Mouse (Mus musculus): Measurements from ENCODE around the gene Btbd9. TPM values are rescaled to one million over a fixed set of nuclear protein-coding genes. Genes with fewer than 3 reads are reported as not detected.

Gene Btbd9
- polyA plus RNA-seq, 1 experiment: 32.7 TPM

GRCm38 (mm10) chr17:30262440-30262839, 313.8 kb downstream of the Btbd9 start:
- H3K4me3 ChIP-seq (replicated peaks; ENCODE audit: insufficient read depth, low read depth, low read length): no peak overlapping the region
- DNase-seq: no peak
- TF ChIP-seq POLR2A (IDR thresholded peaks at IDR 0.05; ENCODE audit: borderline replicate concordance, insufficient read depth, low read length) (no peak), CTCF (IDR thresholded peaks at IDR 0.05; ENCODE audit: borderline replicate concordance, insufficient read depth, low read depth, low read length) (no peak)
- no peak overlapping the region for H3K27ac ChIP-seq (ENCODE audit: insufficient read depth, low read length)
- 98% methylated on average over 4 of the region's 4 CpGs for WGBS
- peaks cover 10% of the 10 kb centered on the region for H3K4me1 ChIP-seq (ENCODE audit: control insufficient read depth, insufficient read depth, low read length)
- H3K27me3 ChIP-seq (ENCODE audit: control insufficient read depth, insufficient read depth, low read length): no peaks in the 10 kb centered on the region

DNA sequence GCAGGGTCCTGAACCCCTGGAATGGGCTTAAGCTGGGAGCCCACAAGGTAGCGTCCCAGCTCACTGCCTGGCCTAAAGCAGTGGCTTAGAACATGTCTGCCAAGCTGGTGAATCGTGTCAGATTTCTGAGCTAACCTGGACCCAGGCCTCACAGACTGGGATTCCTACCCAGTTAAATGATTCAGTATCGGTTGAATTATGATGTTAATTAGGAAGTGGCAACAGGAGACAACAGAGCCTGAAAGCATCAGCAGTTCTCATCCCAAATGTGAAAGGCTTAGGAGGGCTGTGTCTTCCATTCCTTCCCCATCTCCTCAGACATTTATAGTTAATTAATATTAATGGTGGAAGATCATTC, 314.3 kb downstream of the Btbd9 start:
- DNase-seq: no peak
- H3K27ac ChIP-seq (ENCODE audit: insufficient read depth, low read length): no peak overlapping the region
- TF ChIP-seq POLR2A (IDR thresholded peaks at IDR 0.05; ENCODE audit: borderline replicate concordance, insufficient read depth, low read length): no peak
- no peak for TF ChIP-seq CTCF (IDR thresholded peaks at IDR 0.05; ENCODE audit: borderline replicate concordance, insufficient read depth, low read depth, low read length)

GRCm38 (mm10) chr17:30261307-30261982, 314.8 kb downstream of the Btbd9 start:
- no peaks in the 10 kb centered on the region for H3K27me3 ChIP-seq (ENCODE audit: control insufficient read depth, insufficient read depth, low read length)
- 64% methylated on average over 10 of the region's 10 CpGs for WGBS
- no peak for DNase-seq
- no peak overlapping the region for H3K27ac ChIP-seq (ENCODE audit: insufficient read depth, low read length)
- TF ChIP-seq CTCF (IDR thresholded peaks at IDR 0.05; ENCODE audit: borderline replicate concordance, insufficient read depth, low read depth, low read length) (no peak), POLR2A (IDR thresholded peaks at IDR 0.05; ENCODE audit: borderline replicate concordance, insufficient read depth, low read length) (no peak)
- H3K4me1 ChIP-seq (ENCODE audit: control insufficient read depth, insufficient read depth, low read length): peaks cover 10% of the 10 kb centered on the region
- H3K4me3 ChIP-seq (replicated peaks; ENCODE audit: insufficient read depth, low read depth, low read length): no peak overlapping the region

More for the DNA sequence above, 314.3 kb downstream of the Btbd9 start:
- Histone ChIP-seq H3K4me3 (replicated peaks; ENCODE audit: insufficient read depth, low read depth, low read length) (no peak overlapping the region), H3K27me3 (ENCODE audit: control insufficient read depth, insufficient read depth, low read length) (no peaks in the 10 kb centered on the region), H3K4me1 (ENCODE audit: control insufficient read depth, insufficient read depth, low read length) (peaks cover 10% of the 10 kb centered on the region)
- 75% methylated on average over 3 of the region's 3 CpGs for WGBS

DNA sequence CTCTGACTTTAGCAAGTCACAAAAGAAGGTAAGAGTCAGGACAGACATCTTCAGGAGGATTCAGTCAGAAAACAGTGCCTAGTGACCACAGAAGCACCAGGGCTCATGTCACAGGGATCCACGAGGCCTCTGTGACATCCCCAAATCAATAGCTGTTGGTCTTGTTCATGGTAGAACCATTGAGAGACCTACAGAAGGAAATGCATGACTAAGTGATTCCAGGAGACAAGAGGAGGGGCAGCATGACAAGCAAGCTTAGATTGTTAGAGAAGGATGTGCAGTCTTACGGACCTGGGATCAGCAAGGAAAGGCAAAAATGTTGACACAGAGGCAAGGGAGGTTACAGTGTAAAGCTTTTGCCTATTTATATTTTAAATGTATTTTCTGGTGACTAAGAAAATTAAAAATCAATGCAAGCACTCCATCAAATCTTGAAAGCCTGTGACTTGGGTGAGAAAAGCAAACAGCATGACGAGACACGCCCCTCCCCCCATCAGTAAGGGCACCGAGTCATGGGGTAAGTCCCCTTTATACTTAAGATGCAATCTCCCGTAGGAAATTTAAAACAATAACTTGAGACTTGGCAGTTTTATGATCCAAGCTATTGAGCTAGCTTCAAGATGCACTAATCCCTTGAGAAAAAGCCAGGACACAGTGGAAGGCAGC, 315.5 kb downstream of the Btbd9 start:
- Histone ChIP-seq H3K27me3 (ENCODE audit: control insufficient read depth, insufficient read depth, low read length) (no peaks in the 10 kb centered on the region), H3K4me3 (replicated peaks; ENCODE audit: insufficient read depth, low read depth, low read length) (no peak overlapping the region), H3K4me1 (ENCODE audit: control insufficient read depth, insufficient read depth, low read length) (peaks cover 10% of the 10 kb centered on the region), H3K27ac (ENCODE audit: insufficient read depth, low read length) (no peak overlapping the region)
- no peak for TF ChIP-seq POLR2A (IDR thresholded peaks at IDR 0.05; ENCODE audit: borderline replicate concordance, insufficient read depth, low read length)
- DNase-seq: no peak
- WGBS: 88% methylated on average over 6 of the region's 6 CpGs

DNA sequence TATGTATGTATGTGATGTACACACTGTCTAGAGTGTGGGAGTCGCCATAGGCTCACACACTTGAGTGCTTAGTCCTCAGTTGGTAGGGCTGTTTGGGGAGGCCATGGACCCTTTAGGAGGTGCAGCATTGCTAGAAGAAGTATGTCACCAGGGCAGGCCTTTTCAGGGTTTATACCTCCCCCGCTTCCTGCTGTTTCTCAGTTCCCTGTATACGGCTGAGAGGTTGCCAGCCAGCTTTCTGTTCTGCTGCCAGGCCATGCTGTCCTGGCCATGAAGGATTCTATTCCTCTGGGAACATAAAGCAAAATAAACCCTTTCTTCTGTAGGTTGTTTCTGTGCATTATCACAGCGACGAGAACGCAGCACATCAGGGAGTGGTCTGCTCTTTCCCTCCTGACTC, 316.4 kb downstream of the Btbd9 start:
- H3K4me3 ChIP-seq (replicated peaks; ENCODE audit: insufficient read depth, low read depth, low read length): no peak overlapping the region
- no peak for DNase-seq
- no peak overlapping the region for H3K27ac ChIP-seq (ENCODE audit: insufficient read depth, low read length)
- WGBS: 78% methylated on average over 6 of the region's 6 CpGs
- TF ChIP-seq CTCF (IDR thresholded peaks at IDR 0.05; ENCODE audit: borderline replicate concordance, insufficient read depth, low read depth, low read length) (no peak), POLR2A (IDR thresholded peaks at IDR 0.05; ENCODE audit: borderline replicate concordance, insufficient read depth, low read length) (no peak)
- H3K4me1 ChIP-seq (ENCODE audit: control insufficient read depth, insufficient read depth, low read length): peaks cover 10% of the 10 kb centered on the region
- no peaks in the 10 kb centered on the region for H3K27me3 ChIP-seq (ENCODE audit: control insufficient read depth, insufficient read depth, low read length)

DNA sequence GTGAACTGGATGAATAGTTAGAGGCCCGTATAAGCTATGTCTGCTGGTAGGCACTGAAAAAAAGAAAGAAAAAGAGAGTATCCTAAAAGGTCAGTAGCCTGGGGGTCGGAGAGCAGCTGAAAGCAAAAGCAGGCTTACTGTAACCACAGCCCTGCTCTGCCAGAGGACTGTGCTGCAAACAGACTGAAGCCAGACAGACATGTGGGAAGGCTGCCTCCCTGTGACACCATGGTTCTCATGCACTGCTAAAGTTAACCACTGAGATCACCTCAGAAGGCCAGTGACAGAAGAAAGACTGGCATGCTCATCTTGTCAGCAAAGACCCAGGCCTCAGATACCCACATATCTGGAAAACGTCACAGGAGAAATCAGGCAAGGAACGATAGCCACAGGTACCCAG, 317.8 kb downstream of the Btbd9 start:
- peaks cover 10% of the 10 kb centered on the region for H3K4me1 ChIP-seq (ENCODE audit: control insufficient read depth, insufficient read depth, low read length)

GRCm38 (mm10) chr17:30255928-30256560, 320.2 kb downstream of the Btbd9 start:
- no peak overlapping the region for H3K4me3 ChIP-seq (replicated peaks; ENCODE audit: insufficient read depth, low read depth, low read length)
- DNase-seq: no peak
- H3K4me1 ChIP-seq (ENCODE audit: control insufficient read depth, insufficient read depth, low read length): peaks cover 5% of the 10 kb centered on the region
- 86% methylated on average over 8 of the region's 8 CpGs for WGBS
- TF ChIP-seq CTCF (IDR thresholded peaks at IDR 0.05; ENCODE audit: borderline replicate concordance, insufficient read depth, low read depth, low read length) (no peak), POLR2A (IDR thresholded peaks at IDR 0.05; ENCODE audit: borderline replicate concordance, insufficient read depth, low read length) (no peak)
- H3K27ac ChIP-seq (ENCODE audit: insufficient read depth, low read length): no peak overlapping the region
- H3K27me3 ChIP-seq (ENCODE audit: control insufficient read depth, insufficient read depth, low read length): no peaks in the 10 kb centered on the region

More for the DNA sequence above, 317.8 kb downstream of the Btbd9 start:
- Histone ChIP-seq H3K4me3 (replicated peaks; ENCODE audit: insufficient read depth, low read depth, low read length) (no peak overlapping the region), H3K27me3 (ENCODE audit: control insufficient read depth, insufficient read depth, low read length) (no peaks in the 10 kb centered on the region), H3K27ac (ENCODE audit: insufficient read depth, low read length) (no peak overlapping the region)
- WGBS: 81% methylated on average over 4 of the region's 4 CpGs
- TF ChIP-seq CTCF (IDR thresholded peaks at IDR 0.05; ENCODE audit: borderline replicate concordance, insufficient read depth, low read depth, low read length) (peak; percentile 14; the same call in 1 of the 2 replicates), POLR2A (IDR thresholded peaks at IDR 0.05; ENCODE audit: borderline replicate concordance, insufficient read depth, low read length) (no peak)
- DNase-seq: no peak

GRCm38 (mm10) chr17:30253924-30254323, 322.4 kb downstream of the Btbd9 start:
- H3K4me1 ChIP-seq (ENCODE audit: control insufficient read depth, insufficient read depth, low read length): no peaks in the 10 kb centered on the region; the same call in 1 of the 2 replicates
- whole genome bisulfite sequencing: 62% methylated on average over 7 of the region's 7 CpGs

More at GRCm38 (mm10) chr17:30253924-30254323, 322.4 kb downstream of the Btbd9 start:
- no peak for DNase-seq
- Histone ChIP-seq H3K27me3 (ENCODE audit: control insufficient read depth, insufficient read depth, low read length) (no peaks in the 10 kb centered on the region), H3K4me3 (replicated peaks; ENCODE audit: insufficient read depth, low read depth, low read length) (no peak overlapping the region), H3K27ac (ENCODE audit: insufficient read depth, low read length) (no peak overlapping the region)
- TF ChIP-seq CTCF (IDR thresholded peaks at IDR 0.05; ENCODE audit: borderline replicate concordance, insufficient read depth, low read depth, low read length) (no peak), POLR2A (IDR thresholded peaks at IDR 0.05; ENCODE audit: borderline replicate concordance, insufficient read depth, low read length) (no peak)
